Mouse (Mus musculus) midbrain, embryonic 13.5 days (tissue): Measurements from ENCODE around the gene Cops8. TPM values are rescaled to one million over a fixed set of nuclear protein-coding genes. Genes with fewer than 3 reads are reported as not detected.
A peak's percentile ranks its signal among the peaks of the same experiment; 100 is the strongest.

Experiments
- ATAC-seq: fragments of 200-750 bp; cut with Nextera tagmentation; 2 replicates; pipeline ENCODE4 v1.8.0; 2017; ENCODE audit warnings: mild to moderate bottlenecking, moderate TSS enrichment, moderate library complexity
- H3K27ac ChIP-seq: fragments of 300-500 bp; sonication (generic); 2 replicates; pipeline ENCODE4 v1.5.1; 2015; ENCODE audit warnings: inconsistent platforms, mild to moderate bottlenecking, moderate library complexity
- H3K27me3 ChIP-seq: fragments of 300-500 bp; sonication (generic); 2 replicates; pipeline ENCODE4 v1.6.1; 2015; ENCODE audit warnings: mild to moderate bottlenecking, inconsistent platforms
- H3K36me3 ChIP-seq: fragments of 300-500 bp; sonication (generic); 2 replicates; pipeline ENCODE4 v1.6.1; 2015; ENCODE audit warnings: mild to moderate bottlenecking, inconsistent platforms
- H3K4me1 ChIP-seq: fragments of 300-500 bp; sonication (generic); replicated peaks from 2 replicates; pipeline ENCODE4 v1.6.1; 2015; ENCODE audit warnings: inconsistent platforms
- H3K4me2 ChIP-seq: fragments of 300-500 bp; sonication (generic); replicated peaks from 2 replicates; pipeline ENCODE4 v1.6.1; 2015; ENCODE audit warnings: moderate library complexity, mild to moderate bottlenecking, inconsistent platforms
- H3K4me3 ChIP-seq: fragments of 300-500 bp; sonication (generic); replicated peaks from 2 replicates; pipeline ENCODE4 v1.5.1; 2015; ENCODE audit warnings: mild to moderate bottlenecking, inconsistent platforms
- H3K9ac ChIP-seq: fragments of 300-500 bp; sonication (generic); replicated peaks from 2 replicates; pipeline ENCODE4 v1.6.1; 2015; ENCODE audit warnings: mild to moderate bottlenecking, inconsistent platforms
- H3K9me3 ChIP-seq: fragments of 300-500 bp; sonication (generic); 2 replicates; pipeline ENCODE4 v1.6.1; 2016; ENCODE audit warnings: mild to moderate bottlenecking, inconsistent platforms
- WGBS: fragments of 180-500 bp; shearing (Covaris S2); methylation state at CpG from one replicate; pipeline ENCODE4 v1.1.7; 2015; 5-methylcytosine and 5-hydroxymethylcytosine counted together
- polyA plus RNA-seq: library from polyadenylated mRNA; unstranded; fragments of >200 nt; fragmentation: Nextera tagmentation; extraction: Ambion mirVana; gene quantifications from 2 replicates; pipeline ENCODE4 v1.2.1, GENCODE M21; 2015

Gene Cops8
- 180 and 185 TPM in 2 replicates for polyA plus RNA-seq

DNA sequence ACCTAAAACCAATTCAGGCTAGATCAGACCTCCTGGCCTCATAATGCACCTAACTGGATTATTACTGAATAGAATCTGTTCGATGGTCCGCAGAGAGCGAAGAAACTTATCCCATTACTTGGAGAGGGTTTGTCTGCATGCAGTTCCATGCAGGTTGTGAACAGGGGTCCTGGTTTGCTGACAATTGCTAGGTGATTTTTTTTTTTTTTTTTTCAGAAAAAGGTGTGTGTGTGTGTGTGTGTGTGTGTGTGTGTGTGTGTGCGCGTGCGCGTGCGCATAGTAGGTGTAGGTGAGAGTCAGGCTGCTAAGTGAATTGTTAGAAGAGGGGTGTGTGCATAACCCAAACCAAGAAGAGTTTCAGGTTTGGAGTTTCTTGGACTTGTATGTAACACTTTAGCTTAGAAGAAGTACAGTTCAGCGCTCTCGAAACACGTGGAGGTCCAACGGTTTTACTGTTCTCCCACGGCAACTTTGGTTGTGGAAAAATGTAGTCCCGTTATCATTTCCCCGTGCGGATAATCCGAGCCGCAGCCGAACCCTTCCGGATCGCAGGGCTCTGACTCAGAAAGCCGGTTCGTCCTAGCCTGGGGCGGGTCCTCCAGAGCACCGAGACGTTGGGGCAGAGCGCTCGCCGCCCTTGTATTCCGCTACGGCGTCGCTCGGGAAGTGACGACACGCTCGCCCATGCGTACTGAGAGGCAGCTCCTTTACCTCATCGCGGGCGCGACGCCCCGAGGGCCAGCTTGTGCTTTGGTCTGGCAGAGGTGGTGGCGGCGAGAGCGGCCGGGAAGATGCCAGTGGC is at the start of gene Cops8:
Cops8 (plus strand) TSS at position 223 of the 802 bp plus-strand sequence.
- Histone ChIP-seq H3K4me2 (peak within 1 kb of the TSS; percentile 79), H3K27ac (peak within 1 kb of the TSS; percentile 61), H3K27me3 (peaks cover 11% of the 10 kb centered on the region), H3K9ac (peak within 1 kb of the TSS; percentile 83), H3K4me1 (peaks cover 15% of the 10 kb centered on the region), H3K9me3 (no peaks in the 10 kb centered on the region), H3K36me3 (peaks cover 26% of the 10 kb centered on the region), H3K4me3 (peak within 1 kb of the TSS; percentile 80)
- 4% methylated on average over 48 of the region's 48 CpGs for WGBS
- peak; percentile 100 for ATAC-seq

DNA sequence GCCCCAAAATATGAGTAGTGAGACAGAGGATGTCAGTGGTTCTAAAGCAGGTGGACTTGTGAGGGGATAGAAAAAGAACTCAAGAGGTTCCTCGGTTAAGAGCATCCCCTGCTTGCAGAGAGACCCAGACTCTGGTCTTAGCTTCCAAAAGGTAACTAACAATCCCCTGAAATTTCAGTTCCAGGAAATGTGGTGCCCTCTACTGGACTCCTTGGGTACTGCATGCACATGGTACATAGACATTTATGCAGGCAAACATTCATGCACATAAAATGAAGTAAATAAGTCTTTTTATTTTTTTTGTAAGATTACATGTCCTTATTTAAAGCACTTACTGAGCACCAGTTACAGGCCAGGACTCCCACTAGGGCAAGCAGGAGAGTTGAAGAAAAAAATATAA is 45.6 kb upstream of the Cops8 start:
- WGBS: 67% methylated on average over 1 of the region's 1 CpGs
- Histone ChIP-seq H3K9me3 (no peaks in the 10 kb centered on the region), H3K36me3 (no peaks in the 10 kb centered on the region), H3K27ac (no peak overlapping the region), H3K4me2 (no peak overlapping the region), H3K9ac (no peak overlapping the region), H3K4me3 (no peak overlapping the region), H3K4me1 (peaks cover 7% of the 10 kb centered on the region; the same call in 1 of the 2 replicates), H3K27me3 (no peaks in the 10 kb centered on the region; the same call in 1 of the 2 replicates)
- ATAC-seq: no peak

DNA sequence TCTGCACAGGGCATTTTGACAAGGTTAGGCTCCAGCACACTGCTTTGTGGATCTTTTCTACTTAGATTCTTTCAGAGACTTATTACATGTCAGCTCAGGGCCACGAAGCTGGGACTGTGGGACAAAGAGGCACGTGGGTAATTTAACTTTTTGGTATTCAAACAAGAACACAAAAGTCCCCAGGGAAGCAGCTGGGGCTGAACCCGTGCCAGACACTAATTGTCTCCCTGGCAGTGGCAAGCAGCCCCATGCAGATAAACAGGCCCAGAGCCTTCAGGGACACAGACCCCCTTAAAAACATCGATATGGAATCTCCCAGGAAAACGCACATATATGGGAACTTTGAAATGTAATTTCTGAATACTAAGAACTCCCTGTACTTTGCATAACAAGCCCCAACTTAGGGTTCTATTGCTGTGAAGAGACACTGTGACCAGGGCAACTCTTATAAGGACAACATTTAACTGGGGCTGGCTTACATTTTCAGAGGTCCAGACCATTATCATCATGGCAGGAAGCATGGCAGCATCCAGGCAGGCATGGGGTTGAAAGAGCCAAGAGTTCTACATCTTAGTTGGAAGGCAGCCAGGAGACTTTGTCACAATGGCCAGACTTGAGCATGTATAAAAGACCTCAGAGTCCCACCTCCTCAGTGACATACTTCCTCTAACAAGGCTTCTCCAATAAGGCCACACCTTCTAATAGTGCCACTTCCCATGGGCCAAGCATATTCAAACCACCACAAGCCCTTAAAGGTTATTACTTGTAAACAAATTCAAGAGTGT is 41.6 kb upstream of the Cops8 start:
- WGBS: 36% methylated on average over 5 of the region's 5 CpGs

DNA sequence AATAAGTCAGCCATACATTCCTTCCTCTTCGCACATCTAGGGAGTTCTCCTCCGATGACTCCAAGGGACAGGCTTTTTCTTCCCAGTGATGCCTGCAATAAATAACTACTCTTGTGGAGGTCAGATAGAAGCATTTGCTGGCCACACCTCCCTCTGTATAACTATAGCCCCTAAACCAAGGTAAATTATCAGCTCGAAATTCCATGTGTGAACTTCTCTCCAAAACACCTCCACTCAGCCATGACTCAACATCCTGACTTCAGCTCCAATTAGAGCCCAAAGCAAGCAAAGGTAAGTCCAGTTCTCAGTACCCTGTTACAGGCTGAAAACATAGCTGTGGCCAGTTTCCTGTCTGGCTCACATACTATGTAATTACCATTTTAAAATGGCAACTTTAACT is 38.8 kb upstream of the Cops8 start:
- Histone ChIP-seq H3K4me3 (no peak overlapping the region), H3K4me1 (peaks cover 20% of the 10 kb centered on the region), H3K9me3 (no peaks in the 10 kb centered on the region), H3K27ac (no peak overlapping the region), H3K36me3 (no peaks in the 10 kb centered on the region), H3K4me2 (no peak overlapping the region), H3K27me3 (no peaks in the 10 kb centered on the region; the same call in 1 of the 2 replicates), H3K9ac (no peak overlapping the region)
- no peak for ATAC-seq
- 94% methylated on average over 3 of the region's 3 CpGs for WGBS

More for the DNA sequence above, 41.6 kb upstream of the Cops8 start:
- peaks cover 9% of the 10 kb centered on the region for H3K4me1 ChIP-seq
- no peak overlapping the region for H3K4me3 ChIP-seq
- no peaks in the 10 kb centered on the region for H3K36me3 ChIP-seq
- no peak overlapping the region for H3K4me2 ChIP-seq
- H3K9ac ChIP-seq: no peak overlapping the region
- H3K27me3 ChIP-seq: no peaks in the 10 kb centered on the region; the same call in 1 of the 2 replicates
- no peak; the same call in 1 of the 2 replicates for ATAC-seq
- H3K9me3 ChIP-seq: no peaks in the 10 kb centered on the region
- H3K27ac ChIP-seq: no peak overlapping the region

DNA sequence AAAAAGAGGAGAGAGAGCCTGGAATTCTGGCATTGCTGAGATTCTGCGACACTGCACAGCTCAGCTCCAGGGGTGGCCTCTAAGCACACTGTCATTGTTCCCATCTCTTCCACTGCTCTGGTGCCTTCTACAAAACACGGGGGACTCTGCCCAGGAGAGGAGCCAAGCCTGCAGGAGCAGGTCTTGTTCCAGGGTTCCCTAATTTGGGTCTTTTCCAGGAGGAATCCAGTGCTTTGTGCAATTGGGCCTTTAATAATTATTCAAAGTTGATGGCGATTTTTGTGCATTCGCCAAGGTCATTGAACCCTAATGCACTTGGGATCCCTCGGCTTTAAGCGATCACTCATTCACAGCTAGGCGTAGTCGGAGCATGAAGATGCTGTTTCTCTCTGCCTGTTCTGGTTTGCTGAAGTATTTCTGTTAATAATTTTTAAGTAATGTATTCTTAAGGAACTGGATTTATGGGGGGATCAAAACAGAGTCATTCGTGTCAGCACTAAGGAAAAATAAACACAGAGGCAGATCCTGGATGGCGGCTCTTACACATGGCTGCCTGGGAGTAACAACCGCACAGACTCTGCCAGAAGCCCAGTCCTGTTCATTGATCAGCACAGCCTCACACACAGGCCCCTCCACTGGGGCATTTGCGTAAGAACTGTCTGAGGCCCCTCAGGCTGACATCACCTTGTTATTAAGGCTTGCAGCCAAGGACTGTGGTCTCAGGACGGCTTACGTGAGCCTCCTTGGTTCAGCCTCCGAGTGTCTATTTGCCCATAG is 35.9 kb upstream of the Cops8 start:
- no peaks in the 10 kb centered on the region; the same call in 1 of the 2 replicates for H3K27me3 ChIP-seq
- H3K27ac ChIP-seq: no peak overlapping the region
- H3K9me3 ChIP-seq: no peaks in the 10 kb centered on the region
- H3K4me2 ChIP-seq: no peak overlapping the region
- H3K9ac ChIP-seq: no peak overlapping the region
- ATAC-seq: peak; percentile 55; the same call in 1 of the 2 replicates
- WGBS: 53% methylated on average over 15 of the region's 15 CpGs
- no peak overlapping the region for H3K4me3 ChIP-seq
- H3K36me3 ChIP-seq: no peaks in the 10 kb centered on the region
- H3K4me1 ChIP-seq: peaks cover 13% of the 10 kb centered on the region

DNA sequence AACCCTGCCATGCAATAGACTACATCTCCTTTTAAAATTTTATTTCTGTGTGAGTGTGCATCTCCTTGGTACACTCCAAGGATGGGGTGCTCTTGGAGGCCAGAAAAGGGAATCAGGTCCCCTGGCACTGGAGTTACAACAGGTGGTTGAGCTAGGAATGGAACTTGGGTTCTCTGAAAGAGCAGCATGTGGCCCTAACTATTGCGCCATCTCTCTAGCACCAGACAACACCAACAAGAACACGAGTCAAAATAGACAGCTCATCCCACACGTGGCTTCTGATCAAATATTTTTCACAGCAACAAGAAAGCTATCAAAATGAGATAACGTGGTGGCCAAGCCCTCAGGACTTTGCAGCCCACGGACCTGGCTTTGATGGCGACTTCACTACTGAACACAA is 28.9 kb upstream of the Cops8 start:
- 91% methylated on average over 6 of the region's 6 CpGs for WGBS

DNA sequence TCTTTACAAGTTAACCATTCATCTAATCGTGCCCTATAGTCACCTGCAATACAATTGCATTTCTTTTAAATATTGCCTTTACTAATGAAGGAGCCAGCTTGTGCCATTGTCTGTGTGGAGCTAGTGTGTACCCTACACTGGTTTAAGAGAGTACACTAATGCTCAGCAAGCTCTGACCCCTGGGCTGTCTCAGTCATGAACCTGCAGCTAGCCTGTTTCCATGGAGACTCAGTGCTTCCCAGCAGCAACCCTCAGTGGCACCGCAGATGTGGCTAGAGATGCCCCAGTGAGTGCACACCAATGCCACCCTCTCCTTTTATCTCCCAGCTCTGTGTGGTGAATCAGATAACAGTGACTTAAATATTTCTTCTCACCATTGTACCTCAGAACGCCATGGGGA is 27.9 kb upstream of the Cops8 start:
- Histone ChIP-seq H3K4me3 (no peak overlapping the region), H3K9me3 (no peaks in the 10 kb centered on the region), H3K4me2 (no peak overlapping the region), H3K27me3 (no peaks in the 10 kb centered on the region), H3K36me3 (no peaks in the 10 kb centered on the region), H3K9ac (no peak overlapping the region), H3K4me1 (peaks cover 16% of the 10 kb centered on the region), H3K27ac (no peak overlapping the region)
- 29% methylated on average over 3 of the region's 3 CpGs for WGBS
- peak; percentile 60; the same call in 1 of the 2 replicates for ATAC-seq

More for the DNA sequence above, 28.9 kb upstream of the Cops8 start:
- no peak overlapping the region for H3K9ac ChIP-seq
- H3K4me1 ChIP-seq: peaks cover 16% of the 10 kb centered on the region
- no peaks in the 10 kb centered on the region for H3K36me3 ChIP-seq
- H3K27me3 ChIP-seq: no peaks in the 10 kb centered on the region
- no peaks in the 10 kb centered on the region for H3K9me3 ChIP-seq
- no peak overlapping the region for H3K4me3 ChIP-seq
- H3K27ac ChIP-seq: no peak overlapping the region
- H3K4me2 ChIP-seq: no peak overlapping the region
- ATAC-seq: no peak

DNA sequence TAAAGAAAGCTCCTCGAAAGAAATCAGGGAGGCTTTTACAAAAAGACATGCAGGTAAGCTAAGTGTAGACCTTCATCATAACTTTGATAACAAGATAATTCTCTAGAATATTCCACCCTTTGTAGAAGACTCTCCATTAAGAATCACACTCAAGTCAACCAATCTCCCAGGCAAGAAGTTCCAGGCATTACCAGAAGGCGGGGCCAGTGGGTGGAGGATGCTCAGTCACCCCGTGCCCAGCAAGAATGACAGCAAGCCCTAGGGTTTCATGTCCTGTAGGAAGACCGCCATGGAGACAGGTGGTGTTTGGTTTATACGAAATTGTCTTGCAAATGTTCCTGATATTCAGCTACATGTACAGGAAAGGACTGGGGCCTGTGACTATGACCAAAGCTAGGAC is 25.4 kb upstream of the Cops8 start:
- Histone ChIP-seq H3K4me2 (no peak overlapping the region), H3K4me1 (peaks cover 16% of the 10 kb centered on the region), H3K27ac (no peak overlapping the region), H3K36me3 (no peaks in the 10 kb centered on the region), H3K9me3 (no peaks in the 10 kb centered on the region), H3K4me3 (no peak overlapping the region), H3K9ac (no peak overlapping the region), H3K27me3 (no peaks in the 10 kb centered on the region)
- 69% methylated on average over 5 of the region's 5 CpGs for WGBS
- no peak for ATAC-seq

DNA sequence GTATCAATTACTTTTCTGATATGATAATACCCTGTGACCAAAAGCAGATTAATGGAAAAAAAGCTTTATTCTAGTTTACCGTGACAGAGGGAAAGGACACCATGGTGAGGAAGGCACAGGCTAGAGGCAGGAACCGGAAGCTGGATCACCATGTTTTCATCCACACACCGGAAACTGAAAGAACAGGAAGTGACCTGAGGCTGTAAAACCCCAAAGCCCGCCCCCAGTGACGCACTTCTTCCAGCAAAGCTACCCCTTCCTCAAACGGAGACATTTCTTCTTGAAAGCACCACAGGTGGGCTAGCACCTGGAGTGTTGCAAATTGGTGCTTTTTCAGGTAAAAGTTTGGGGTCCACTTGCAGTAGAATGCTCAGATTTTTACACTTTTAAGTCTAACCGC is 20.1 kb upstream of the Cops8 start:
- H3K27ac ChIP-seq: no peak overlapping the region
- no peaks in the 10 kb centered on the region for H3K9me3 ChIP-seq
- no peaks in the 10 kb centered on the region; the same call in 1 of the 2 replicates for H3K27me3 ChIP-seq
- no peaks in the 10 kb centered on the region for H3K36me3 ChIP-seq
- H3K4me2 ChIP-seq: no peak overlapping the region
- H3K4me3 ChIP-seq: no peak overlapping the region
- 71% methylated on average over 7 of the region's 7 CpGs for WGBS
- H3K9ac ChIP-seq: no peak overlapping the region
- H3K4me1 ChIP-seq: no peaks in the 10 kb centered on the region
- ATAC-seq: no peak

DNA sequence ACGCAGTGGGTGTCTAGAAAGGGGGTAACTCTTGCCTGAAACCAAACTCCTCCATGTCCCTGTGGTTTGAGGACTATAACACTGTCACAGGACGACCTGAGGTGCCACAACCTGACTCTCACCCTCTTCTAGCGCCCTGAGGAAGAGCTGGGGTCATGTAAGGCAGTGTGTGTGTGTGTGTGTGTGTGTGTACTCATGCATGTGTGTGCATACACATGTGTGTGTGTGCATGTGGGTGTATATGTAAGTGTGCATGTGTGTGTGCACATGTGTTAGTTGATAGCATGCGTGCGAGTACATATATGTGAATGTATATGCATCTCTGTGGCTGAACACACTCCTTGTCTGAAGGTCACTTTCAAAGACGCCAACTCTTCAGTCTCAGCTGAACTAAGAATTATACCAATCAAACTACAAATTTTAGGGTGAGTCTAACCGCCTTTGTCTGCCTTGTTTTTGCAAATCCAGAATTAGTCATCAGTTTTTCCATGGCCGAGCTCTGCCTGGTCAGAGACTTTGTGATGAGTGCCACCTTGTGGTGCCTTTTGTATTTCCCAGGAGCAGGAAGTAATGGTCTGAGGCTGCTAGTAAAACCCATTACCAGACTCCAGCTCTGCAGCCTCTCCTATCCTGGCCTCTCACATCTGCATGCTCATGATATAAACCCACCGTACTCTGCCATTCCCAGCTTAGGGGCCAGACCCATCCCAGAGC is 14.6 kb upstream of the Cops8 start:
- ATAC-seq: peak; percentile 82
- 64% methylated on average over 9 of the region's 9 CpGs for WGBS
- H3K27me3 ChIP-seq: peaks cover 4% of the 10 kb centered on the region
- no peak overlapping the region for H3K9ac ChIP-seq
- no peak overlapping the region for H3K4me3 ChIP-seq
- H3K27ac ChIP-seq: no peak overlapping the region
- H3K9me3 ChIP-seq: no peaks in the 10 kb centered on the region
- H3K36me3 ChIP-seq: no peaks in the 10 kb centered on the region
- peaks cover 4% of the 10 kb centered on the region; the same call in 1 of the 2 replicates for H3K4me1 ChIP-seq
- no peak overlapping the region for H3K4me2 ChIP-seq

DNA sequence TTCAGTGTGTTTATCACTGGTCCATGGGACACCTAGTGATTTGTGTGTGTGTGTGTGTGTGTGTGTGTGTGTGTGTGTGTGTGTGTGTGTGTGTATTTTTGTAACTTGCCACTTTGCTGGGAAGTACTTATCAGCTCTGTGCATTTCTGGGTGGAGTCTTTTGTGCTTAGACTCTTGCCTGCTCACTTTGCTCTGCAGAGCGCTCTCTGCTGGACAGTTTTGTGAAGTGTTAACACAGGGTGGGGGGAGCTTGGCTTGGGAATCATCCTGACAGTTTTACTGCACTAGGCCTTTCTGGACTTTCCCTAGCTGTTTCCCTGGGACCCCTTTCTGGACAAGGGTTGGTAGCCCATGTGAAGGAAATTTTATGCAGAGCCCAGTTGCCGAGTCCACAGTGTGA is 12.0 kb upstream of the Cops8 start:
- Histone ChIP-seq H3K36me3 (no peaks in the 10 kb centered on the region), H3K4me1 (peaks cover 4% of the 10 kb centered on the region; the same call in 1 of the 2 replicates), H3K27me3 (peaks cover 18% of the 10 kb centered on the region), H3K9ac (no peak overlapping the region), H3K27ac (no peak overlapping the region), H3K4me2 (no peak overlapping the region), H3K9me3 (no peaks in the 10 kb centered on the region), H3K4me3 (no peak overlapping the region)
- ATAC-seq: no peak
- WGBS: 29% methylated on average over 2 of the region's 2 CpGs
